Mouse (Mus musculus) large intestine, adult 2 months (tissue): ENCODE measurements around the gene Svs5. TPM values are rescaled to one million over a fixed set of nuclear protein-coding genes. Genes with fewer than 3 reads are reported as not detected.
A peak's percentile ranks its signal among the peaks of the same experiment; 100 is the strongest.
"Not testable (repeated sequence)": the region's sequence is repeated elsewhere in the genome, so short reads cannot be mapped to it uniquely, and the experiment has no call there.

ENCODE experiments used
- DNase-seq: peaks from one replicate; pipeline ENCODE4 v3.0.0-alpha.2; 2012; ENCODE audit warnings: low read depth, low spot score
- WGBS: fragments of 180-500 bp; shearing (Covaris S2); methylation state at CpG from one replicate; pipeline ENCODE4 v1.1.7; 2018; 5-methylcytosine and 5-hydroxymethylcytosine counted together
- polyA plus RNA-seq: library from polyadenylated mRNA; depleted of rRNA; stranded (reverse); fragments of >200 nt; gene quantifications from 2 replicates; pipeline ENCODE4 v1.2.3, GENCODE M21; 2012; rRNA removed

Gene Svs5
- not detected in 2 replicates for polyA plus RNA-seq

- WGBS = 58% methylated on average over 3 of the region's 3 CpGs
- DNase-seq = not testable (repeated sequence)
Observed at GRCm38 (mm10) chr2:164332440-164332839, at the start of gene Svs5. Svs5 (plus strand) TSS chr2:164332740.

GRCm38 (mm10) chr2:164288968-164289367 is 43.6 kb upstream of the Svs5 start, which contains the start of gene Svs3a:
Svs3a (plus strand) TSS chr2:164289268.
- 70% methylated on average over 1 of the region's 1 CpGs for WGBS
- not testable (repeated sequence) for DNase-seq

GRCm38 (mm10) chr2:164312599-164312998 is 19.9 kb upstream of the Svs5 start:
- 79% methylated on average over 5 of the region's 5 CpGs for WGBS
- DNase-seq = no peak

- DNase-seq = not testable (repeated sequence)
Observed at GRCm38 (mm10) chr2:164315460-164315859, 17.1 kb upstream of the Svs5 start.

GRCm38 (mm10) chr2:164316451-164316850 is 16.1 kb upstream of the Svs5 start, which contains the start of gene Svs6:
Svs6 (plus strand) TSS chr2:164316751.
- DNase-seq = not testable (repeated sequence)
- WGBS = 73% methylated on average over 1 of the region's 1 CpGs

- no peak for DNase-seq
- WGBS = 68% methylated on average over 6 of the region's 6 CpGs
Observed at GRCm38 (mm10) chr2:164320983-164321382, 11.6 kb upstream of the Svs5 start.

GRCm38 (mm10) chr2:164343732-164344131 is 11.2 kb downstream of the Svs5 start:
- DNase-seq = not testable (repeated sequence)
- 78% methylated on average over 1 of the region's 1 CpGs for WGBS

- DNase-seq = not testable (repeated sequence)
Observed at GRCm38 (mm10) chr2:164347697-164348096, 15.2 kb downstream of the Svs5 start.

GRCm38 (mm10) chr2:164348980-164349379 is 16.4 kb downstream of the Svs5 start:
- no peak for DNase-seq
- WGBS = 91% methylated on average over 3 of the region's 3 CpGs

GRCm38 (mm10) chr2:164352697-164353096 is 20.2 kb downstream of the Svs5 start:
- no peak for DNase-seq
- 84% methylated on average over 3 of the region's 3 CpGs for WGBS

GRCm38 (mm10) chr2:164353356-164353755 is 20.8 kb downstream of the Svs5 start:
- DNase-seq = no peak
- 61% methylated on average over 11 of the region's 11 CpGs for WGBS

- WGBS = 55% methylated on average over 11 of the region's 11 CpGs
- DNase-seq = no peak
Observed at GRCm38 (mm10) chr2:164356177-164356967, 23.8 kb downstream of the Svs5 start.

- no peak for DNase-seq
- 82% methylated on average over 3 of the region's 3 CpGs for WGBS
Observed at GRCm38 (mm10) chr2:164358373-164358772, 25.8 kb downstream of the Svs5 start.

GRCm38 (mm10) chr2:164359031-164359430 is 26.5 kb downstream of the Svs5 start:
- 78% methylated on average over 5 of the region's 5 CpGs for WGBS

GRCm38 (mm10) chr2:164359668-164360067 is 27.1 kb downstream of the Svs5 start:
- DNase-seq = no peak
- 81% methylated on average over 5 of the region's 5 CpGs for WGBS

More at GRCm38 (mm10) chr2:164359031-164359430, 26.5 kb downstream of the Svs5 start:
- DNase-seq = no peak

GRCm38 (mm10) chr2:164360974-164361657 is 28.6 kb downstream of the Svs5 start:
- WGBS = 29% methylated on average over 13 of the region's 13 CpGs
- DNase-seq = peak; percentile 31

- DNase-seq = no peak
- 35% methylated on average over 3 of the region's 3 CpGs for WGBS
Observed at GRCm38 (mm10) chr2:164366947-164367346, 34.4 kb downstream of the Svs5 start.

- WGBS = 69% methylated on average over 6 of the region's 6 CpGs
- no peak for DNase-seq
Observed at GRCm38 (mm10) chr2:164368620-164369105, 36.1 kb downstream of the Svs5 start.

GRCm38 (mm10) chr2:164371371-164371770 is 38.8 kb downstream of the Svs5 start:
- DNase-seq = no peak
- 46% methylated on average over 3 of the region's 3 CpGs for WGBS

- no peak for DNase-seq
- WGBS = 29% methylated on average over 3 of the region's 3 CpGs
Observed at GRCm38 (mm10) chr2:164372408-164373053, 40.0 kb downstream of the Svs5 start.
